Mouse (Mus musculus): ENCODE data around the gene Kmt2e.
"Not testable (repeated sequence)": the region's sequence is repeated elsewhere in the genome, so short reads cannot be mapped to it uniquely, and the experiment has no call there.

The Kmt2e gene

DNA sequence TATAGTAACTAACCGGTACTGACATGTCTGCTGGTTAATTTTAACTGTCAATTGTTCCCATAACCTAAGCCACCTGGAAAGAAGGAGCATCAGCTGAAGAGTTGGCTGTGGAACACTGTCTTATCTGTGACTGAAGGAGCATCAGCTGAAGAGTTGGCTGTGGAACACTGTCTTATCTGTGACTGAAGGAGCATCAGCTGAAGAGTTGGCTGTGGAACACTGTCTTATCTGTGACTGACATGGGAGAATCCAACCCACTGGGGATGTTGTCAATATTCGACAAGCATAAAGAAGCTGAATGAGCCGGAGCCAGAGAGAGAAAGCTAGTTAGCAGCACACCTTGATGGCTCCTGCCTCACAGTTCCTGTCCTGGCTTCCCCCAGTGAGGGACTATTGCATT, 119.1 kb downstream of the Kmt2e start:
- not testable (repeated sequence) for DNase-seq (ENCODE audit: low read depth, low spot score)
